Mouse (Mus musculus) liver, embryonic 14.5 days (tissue): ENCODE data around the gene Shroom3.

Experiments used
- CTCF ChIP-seq: IDR thresholded peaks from 2 replicates; pipeline ENCODE4 v1.5.1; 2016; ENCODE audit warnings: antibody characterized with exemption, low read depth, control low read depth
- EP300 ChIP-seq: IDR thresholded peaks from 2 replicates; pipeline ENCODE4 v1.6.1; 2016; ENCODE audit warnings: antibody characterized with exemption, low read depth

DNA sequence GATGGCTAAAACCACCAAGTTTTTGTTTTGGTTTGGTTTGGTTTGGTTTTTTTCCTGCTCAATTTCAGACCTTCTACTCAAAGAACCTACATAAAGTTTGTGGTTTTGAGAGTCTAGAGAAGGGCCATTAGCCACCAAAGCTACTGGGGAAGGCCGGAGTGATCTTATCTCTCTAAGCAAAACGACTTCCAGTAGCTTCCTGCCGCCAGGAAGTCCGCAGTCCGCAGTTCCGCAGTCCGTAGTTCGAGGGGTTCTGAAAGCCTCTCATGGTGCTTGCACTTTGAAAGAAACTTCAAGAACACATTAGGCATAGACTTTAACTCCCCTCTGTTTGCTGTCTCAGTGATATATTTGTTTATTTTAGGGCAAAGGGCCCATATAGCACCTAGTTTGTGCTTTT is 159.2 kb downstream of the Shroom3 start:
- no peak for TF ChIP-seq EP300
- no peak for TF ChIP-seq CTCF
